Mouse (Mus musculus): Measurements from ENCODE around the gene Srrm1.

Srrm1 gene

DNA sequence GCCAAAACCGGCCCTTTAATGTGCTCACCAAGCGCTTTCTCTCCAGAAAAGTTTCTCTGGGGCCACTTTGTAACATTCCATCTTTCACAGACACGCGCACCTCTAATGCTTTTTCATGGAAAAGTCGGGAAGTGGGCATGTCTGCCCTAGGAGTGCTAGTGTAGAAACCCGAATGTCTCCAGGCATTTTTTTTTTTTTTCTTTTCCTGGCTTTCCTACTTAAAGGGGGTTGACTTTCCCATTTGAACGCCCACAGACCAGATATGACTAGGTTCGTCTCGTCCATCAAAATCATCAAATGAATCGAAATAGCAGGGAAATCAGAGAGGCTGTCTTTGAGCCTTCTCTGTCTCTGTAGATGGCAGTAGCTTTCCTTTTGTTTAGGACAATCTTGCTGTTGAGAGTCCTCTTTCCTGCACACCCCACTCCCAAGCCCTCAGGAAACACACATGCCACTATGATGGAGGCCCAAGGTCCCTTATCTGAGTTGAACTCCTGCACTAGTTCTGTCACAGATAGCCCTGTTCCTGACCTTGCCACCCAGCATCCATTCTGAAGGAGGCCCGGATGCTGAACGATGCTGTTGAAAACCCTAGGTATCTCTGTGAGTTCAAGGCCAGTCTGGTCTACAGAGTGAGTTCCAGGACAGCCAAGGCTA, 801 bp upstream of the Srrm1 start:
- WGBS = 14% methylated on average over 12 of the region's 12 CpGs

DNA sequence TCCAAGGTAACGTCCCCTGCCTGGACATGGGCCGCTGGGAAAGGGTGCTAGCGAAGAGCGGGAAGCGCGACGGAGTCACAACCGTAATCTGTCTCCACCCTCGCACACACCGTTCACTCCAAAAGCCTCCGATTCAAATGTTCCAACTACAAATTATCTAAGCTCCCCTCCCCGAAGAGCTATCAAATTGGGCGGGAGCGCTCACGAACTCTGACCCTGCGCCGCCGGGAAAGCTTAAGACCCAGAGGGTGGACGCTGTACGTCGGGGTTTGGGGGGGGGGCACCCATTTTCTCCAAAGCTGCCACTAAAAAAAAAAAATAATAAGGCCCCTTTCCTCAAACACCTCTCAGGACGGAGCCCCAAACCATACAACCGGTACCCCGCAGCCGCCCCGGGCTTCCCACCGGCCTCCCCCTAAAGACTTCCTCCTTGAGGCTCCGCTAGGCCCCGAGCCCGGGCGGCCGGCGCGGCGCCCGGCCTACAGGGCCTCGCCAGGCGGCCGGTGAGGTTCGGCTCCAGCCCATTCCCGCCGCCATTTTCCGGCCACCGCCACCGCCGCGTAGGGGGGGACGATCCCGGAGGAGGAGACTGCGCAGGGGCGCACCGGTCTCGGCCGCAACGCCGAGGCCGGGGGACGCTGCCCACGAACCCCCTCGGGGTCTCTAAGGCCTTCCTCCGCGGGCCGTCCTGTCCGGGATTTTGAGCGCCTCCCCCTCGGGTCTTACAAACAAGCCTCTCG, 625 bp downstream of the Srrm1 start:
- under 1% methylated on average over 67 of the region's 67 CpGs for WGBS

DNA sequence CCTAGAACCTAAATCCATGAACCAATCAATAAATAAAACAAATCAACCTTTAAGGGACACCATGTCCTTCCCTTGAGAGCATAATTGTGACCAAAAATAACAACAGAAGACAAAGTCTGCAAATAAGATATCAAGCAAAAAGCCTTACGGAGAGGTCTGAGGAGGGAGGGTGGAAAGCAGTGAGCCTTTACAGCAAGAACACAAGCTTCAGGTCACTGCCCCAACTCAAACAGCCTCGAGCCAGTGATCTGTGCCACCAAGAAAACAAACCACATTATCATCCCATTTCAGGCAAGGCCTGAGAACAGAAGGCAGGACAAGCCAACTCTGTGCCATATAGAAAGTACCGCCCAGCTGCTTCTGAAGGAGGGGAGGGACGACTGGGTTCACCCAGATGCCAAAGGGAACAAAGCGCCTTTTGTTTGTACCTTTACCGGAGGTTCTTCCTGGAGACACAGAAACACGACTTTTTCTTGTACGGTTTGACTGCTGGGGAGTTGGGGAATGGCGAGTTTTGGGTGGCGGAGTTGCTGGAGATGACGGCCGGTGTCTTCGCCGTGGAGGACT, 15.7 kb downstream of the Srrm1 start:
- WGBS = 66% methylated on average over 14 of the region's 14 CpGs

DNA sequence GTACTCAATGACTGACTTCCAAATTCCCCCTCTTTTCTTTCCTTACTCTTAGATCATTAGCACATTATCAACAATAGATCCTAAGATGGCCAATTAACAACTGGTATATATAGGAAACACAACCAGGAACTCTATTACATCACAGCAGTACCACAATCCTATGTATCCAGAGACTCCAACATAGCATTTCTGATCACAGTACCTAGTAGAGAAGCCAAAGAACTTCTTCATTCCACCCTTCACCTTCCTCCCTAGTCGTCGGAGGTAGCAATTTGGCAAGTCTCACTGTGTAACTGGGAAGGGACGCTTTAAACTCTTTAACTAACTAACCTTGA, 17.1 kb downstream of the Srrm1 start:
- WGBS = 82% methylated on average over 3 of the region's 3 CpGs

DNA sequence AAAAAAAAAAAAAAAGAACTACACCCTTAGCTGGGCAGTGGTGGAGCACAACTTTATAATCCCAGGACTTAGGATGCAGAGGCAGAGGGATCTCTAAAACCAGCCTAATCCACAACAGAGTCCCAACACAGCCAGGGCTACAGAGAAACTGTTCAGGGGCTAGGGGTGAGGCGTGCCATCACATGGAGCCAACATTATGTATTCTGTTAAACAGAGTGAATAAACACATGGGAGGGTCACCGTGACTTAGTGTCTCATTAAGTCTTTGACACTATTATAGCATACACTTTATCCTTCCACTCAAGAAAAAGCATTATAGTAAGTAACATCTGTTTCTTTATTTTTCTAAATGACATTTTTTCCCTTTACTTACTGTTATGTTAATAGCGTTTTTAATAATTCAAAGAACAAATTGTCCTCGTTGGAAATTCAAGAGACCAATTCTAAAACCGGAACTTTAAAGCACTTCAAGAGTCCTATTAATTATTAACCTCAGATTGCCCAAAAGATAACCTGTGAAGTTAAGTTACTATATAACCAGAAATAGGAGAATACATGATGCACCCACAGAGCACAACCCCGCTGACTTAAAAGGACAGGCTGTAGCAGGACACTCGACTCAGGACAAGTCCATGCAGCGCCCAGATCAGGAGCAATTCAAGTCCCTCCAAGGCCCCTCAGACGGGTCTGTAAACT, 17.6 kb downstream of the Srrm1 start:
- WGBS = 82% methylated on average over 9 of the region's 9 CpGs

DNA sequence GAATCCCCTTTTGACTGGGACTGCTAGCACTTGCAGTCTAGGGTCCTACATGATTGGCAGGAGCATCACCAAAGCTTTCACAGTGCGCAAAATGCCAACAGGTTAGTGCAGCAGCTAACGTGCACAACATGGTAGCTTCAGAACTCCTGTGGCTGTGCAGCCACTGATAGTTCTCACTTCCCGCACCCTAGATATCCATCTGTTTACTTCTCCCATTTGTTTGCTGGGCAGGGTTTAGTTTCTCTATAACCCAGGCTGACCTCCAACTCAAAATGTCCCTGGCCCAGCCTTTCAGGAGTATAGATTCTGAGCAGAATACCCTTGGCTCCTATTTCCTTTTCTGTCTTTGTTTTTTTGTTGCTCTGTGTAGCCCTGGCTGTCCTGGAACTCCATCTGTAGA, 26.7 kb downstream of the Srrm1 start:
- WGBS = 82% methylated on average over 3 of the region's 3 CpGs

DNA sequence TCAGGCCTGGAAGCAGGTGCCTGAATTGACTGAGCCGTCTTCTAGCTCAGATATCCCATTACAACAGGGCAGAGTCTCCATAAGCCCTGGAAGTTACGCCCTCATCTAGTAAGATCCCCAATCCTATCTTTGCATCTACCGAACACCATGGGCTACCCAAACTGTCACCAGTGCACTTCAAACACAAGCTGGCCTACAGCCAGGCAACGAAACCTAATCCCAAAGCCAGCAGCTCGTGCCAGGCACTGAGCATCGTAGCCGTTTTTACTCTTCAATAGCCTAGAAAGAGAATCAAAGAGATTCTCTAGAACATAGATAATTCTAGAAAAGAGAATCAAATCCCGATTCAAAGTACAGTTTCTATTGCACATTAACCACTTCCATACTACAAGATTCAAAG, 30.1 kb downstream of the Srrm1 start:
- WGBS = 65% methylated on average over 8 of the region's 8 CpGs

DNA sequence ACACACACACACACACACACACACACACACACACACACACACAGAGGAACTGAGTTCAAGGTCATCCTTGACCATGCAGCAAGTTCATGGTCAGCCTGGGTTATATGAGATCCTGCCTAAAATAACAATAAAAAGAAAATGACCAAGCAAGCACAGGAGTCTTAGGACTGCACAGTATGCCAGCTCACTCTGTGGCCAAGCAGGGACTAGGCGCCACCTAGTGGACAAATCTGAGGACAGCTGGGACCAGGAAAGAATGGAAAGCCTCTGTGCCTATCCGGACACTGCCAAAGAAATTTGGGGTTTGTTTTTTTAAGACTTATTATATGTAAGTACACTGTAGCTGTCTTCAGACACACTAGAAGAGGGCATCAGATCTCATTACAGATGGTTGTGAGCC, 35.2 kb downstream of the Srrm1 start:
- WGBS = 11% methylated on average over 2 of the region's 2 CpGs

DNA sequence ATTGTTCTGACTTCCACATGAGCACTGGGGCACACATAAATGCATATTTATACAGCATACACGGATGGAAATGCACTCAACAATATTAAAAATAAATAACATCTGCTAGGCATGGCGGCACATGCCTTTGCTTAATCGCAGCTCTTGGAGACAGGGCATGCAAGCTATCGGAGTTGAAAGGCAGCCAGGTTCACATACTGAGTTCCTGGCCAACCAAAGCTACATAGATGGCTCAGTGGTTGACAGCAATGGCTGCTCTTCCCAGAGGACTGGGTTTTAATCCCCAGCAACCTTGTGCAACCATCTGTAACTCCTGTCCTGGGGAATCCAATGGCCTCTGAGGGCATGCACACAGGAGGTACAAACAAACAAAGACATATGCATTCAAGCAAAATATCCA, 35.6 kb downstream of the Srrm1 start:
- 63% methylated on average over 4 of the region's 4 CpGs for WGBS

DNA sequence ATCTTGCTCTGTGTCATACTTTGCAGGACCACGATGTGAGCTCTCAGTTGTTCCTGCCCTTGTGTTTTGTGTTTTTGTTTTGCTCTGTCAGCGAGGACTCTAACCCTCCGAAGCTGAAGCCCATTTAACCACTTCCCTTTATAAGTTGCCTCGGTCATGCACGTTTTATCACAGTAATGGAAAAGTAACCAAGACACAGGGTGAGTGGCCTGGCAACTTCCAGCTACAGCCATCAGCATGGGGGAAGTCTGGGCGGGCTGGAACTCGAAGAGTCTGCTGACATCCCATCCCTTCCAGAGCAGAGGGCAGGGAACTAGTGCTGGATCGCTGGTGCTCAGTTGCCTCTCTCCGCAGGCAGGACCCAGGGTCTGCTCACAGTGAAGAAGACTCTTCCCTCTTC, 37.8 kb downstream of the Srrm1 start:
- 95% methylated on average over 9 of the region's 9 CpGs for whole genome bisulfite sequencing

DNA sequence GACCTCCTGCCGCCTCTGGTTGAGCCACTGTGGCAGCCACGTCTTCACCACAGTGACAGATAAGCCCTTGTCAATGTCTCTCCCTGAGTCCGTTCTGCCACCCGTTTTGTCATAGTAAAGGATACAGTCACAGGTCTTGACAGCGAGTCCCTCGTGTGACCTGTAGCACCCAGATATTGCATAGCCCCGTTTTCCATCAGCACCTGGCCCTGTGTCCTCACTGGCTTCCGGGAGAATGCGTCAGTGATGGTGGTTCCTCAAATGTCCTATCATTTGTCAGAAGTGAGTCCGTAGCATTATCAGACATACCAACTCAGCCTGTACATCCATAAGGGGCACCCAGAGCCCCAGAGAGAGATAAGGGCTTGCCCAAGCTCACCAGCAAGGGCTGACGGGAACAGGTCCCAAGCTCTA, 38.7 kb downstream of the Srrm1 start:
- 87% methylated on average over 11 of the region's 11 CpGs for WGBS

DNA sequence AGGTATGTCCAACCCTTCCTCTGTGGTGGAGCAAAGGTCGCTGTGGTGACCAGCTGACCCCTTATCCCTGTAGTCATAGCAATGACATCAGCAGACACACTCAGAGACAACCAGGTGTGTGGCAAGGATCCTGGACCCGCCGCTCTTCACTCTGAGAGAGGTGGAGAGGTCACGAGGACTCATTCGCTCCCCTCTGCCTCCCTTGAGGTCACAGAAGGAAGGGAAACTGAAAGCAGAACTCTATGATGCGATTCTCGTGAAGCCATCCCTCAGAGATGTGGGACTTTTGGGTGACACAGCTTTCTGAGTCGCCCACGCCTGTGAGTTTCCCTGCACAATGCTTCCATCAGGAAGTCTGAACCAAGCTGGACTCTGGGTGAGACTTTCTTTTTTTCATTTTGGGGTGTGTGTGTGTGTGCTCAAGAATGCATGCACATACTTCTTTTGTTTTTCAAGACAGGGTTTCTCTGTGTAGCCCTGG, 39.3 kb downstream of the Srrm1 start:
- 68% methylated on average over 9 of the region's 9 CpGs for WGBS

DNA sequence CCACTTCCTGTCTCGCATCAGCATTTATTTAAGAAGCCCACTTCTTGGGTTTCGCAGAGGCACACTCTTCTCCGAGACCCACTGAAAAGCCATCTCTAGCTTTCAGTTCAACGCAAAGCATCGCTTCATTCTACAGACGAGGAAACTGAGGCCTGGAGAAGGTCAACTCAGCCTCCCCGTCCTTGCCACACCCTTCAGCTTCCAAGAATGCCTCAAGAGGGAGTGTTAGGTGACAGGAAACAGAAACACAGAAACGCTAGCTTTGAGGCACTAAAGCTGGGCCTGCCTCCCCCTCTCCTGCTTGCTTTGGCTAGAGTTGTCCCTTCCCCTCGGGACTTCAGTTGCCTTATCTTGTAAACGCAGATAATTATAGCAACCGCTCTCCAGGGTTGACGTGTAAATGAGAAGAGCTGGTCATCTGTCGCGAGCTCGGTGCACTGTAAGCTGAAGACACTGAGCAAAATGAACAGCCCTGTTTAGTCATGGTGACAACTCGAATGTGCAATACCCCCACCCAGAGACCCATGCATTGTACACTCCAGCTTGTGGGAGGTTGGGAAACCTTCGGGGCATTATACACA, 39.9 kb downstream of the Srrm1 start:
- WGBS = 55% methylated on average over 17 of the region's 17 CpGs

DNA sequence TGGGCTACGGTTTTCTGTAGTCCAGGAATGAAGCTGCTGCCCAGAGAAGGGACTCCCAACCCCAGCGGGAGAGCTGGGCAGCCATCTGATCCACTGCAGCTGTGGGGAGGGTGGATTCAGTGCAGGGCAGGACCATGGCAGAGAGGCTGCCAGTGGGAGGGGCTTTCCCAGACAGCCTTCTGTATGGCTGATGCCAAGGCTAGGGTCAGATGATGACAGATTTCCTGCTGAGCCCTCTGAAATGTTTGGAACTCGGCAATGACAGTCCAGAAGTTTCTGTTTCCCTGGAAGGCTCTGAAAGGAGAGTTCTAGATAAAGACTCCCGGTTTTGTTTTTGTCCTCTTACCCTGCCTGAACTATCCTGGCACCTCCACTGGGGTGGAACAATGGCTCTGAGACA, 40.4 kb downstream of the Srrm1 start:
- WGBS = 47% methylated on average over 4 of the region's 4 CpGs

DNA sequence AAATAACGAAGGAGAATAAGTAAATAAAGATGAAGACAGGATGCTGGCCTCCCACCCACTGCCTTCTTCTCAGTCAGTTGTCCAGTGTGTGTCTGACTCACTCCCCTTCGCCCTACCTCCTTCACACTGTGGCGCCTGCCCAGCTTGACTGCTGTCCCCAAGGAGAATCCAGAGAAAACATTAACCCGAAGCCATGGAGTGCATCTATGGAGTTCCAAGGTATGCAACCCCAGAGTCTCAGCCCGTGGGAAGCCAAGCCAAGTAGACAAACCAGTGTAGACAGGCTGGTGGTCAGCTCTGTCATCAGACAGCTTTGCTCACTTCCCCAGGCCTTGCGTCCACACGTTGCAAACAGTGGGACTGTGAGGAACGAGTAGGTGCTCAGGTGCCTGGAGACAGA, 42.8 kb downstream of the Srrm1 start:
- 89% methylated on average over 8 of the region's 8 CpGs for WGBS

DNA sequence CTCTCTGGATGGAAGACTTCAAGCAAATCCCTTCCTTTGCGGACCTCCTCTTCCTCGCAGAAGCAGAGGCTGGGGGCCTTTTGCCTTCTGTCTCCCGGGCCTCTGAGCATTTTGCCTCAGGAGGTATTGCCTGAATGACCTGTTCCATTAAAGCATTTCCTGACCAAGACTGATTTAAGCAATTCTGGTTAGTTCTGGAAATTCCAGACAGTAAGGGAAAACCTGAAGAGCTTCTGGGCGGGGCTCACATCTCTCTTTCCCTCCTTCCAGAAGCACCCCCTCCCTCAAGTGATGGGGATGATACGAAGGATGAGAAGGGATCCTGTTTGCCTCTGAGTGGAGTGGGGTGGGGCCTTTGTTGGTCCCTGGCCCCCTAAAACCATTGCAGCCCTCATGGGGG, 43.4 kb downstream of the Srrm1 start:
- WGBS = 82% methylated on average over 5 of the region's 5 CpGs

DNA sequence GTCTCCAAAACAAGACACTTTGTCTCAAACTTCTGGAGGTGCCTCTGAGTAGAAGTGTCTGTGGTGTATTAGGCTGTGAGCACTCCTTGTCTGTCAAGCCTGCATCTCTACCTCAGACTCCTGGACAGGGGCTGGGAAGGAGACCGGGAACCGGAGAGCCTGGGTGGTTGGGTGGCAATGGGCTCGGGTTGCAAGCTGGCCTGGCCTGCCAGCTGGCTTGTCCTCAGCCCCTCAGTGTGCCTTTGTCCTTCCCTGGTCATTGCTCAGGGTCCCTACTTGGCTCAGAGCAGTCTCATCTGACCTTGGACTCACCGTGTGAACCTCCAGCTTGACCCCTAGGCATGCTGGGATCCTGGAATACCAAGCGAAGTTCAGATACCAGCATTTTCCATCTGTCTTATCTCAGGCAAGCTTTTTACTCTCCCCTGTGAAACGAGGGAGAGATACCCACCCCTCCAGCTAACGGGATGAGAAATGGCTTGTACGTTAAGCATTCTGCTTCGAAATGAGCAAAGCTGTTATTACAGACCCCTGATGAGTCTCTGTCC, 43.9 kb downstream of the Srrm1 start:
- WGBS = 76% methylated on average over 9 of the region's 9 CpGs

DNA sequence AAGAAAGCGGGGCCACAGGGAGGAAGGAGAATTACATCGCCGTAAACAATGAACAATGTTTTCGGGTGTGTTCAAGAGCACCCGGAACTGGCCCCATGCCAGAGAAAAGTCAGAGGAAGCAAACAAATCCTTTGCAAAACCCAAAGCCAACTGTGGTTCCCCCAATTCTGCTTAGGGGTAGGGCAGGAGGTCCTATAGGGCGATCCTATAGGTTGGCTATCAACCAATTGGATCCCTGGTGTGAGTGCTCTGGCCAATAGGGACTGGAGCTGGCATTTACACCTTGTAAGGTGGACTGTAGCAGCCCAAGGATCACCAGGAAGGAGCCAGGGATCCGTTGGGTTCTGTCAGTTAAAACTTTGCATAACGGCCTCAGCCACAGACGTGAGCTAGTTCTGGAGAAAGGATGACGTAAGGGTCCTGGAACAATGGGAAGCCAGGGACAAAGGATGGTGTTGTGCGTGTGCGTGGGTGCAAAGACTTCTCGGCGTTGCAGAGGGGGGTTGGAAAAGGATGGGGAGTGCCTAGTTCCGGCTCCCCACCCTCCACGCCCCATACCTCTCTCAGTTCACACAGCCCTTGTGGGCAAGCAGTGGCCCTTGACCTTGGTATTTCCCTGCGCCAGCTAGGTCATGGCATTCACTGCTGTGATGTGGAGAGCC, 46.0 kb downstream of the Srrm1 start:
- 50% methylated on average over 17 of the region's 17 CpGs for WGBS

DNA sequence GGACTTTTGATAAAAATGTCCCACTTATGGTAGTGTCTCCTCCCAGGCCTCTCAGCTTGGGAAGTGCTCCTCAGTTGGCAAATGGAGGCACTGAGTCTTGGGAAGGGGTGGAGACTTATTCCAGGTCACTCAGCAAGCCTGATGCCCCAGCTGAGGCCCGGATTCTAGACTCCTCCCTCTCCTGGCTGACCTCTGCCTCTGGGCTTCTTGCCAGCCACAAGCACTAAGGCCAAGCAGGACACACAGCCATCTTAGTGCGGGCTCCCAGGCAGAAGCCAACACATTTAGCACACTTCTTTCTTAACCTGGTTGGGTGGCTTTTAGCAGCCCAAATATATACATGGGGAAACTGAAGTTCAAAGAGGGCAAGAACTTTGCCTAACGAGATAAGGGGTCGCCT, 46.6 kb downstream of the Srrm1 start:
- WGBS = 40% methylated on average over 4 of the region's 4 CpGs

DNA sequence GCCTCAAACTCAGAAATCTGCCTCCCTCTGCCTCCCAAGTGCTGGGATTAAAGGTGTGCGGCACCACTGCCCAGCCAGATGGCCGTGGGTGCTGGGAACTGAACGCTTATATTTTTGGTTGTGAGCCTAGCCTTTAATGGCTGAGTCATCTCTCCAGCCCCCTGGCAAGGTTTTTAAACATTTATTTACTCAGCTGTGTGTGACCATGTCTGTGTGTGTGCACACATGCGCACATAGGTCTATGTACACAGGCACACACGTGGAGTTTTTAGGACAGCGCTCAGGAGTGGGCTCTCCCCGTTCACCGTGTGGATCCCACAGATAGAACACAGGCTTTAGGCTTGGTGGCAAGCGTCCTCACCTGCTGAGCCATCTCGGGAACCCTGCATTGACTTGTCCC, 50.9 kb downstream of the Srrm1 start:
- WGBS = 73% methylated on average over 10 of the region's 10 CpGs

DNA sequence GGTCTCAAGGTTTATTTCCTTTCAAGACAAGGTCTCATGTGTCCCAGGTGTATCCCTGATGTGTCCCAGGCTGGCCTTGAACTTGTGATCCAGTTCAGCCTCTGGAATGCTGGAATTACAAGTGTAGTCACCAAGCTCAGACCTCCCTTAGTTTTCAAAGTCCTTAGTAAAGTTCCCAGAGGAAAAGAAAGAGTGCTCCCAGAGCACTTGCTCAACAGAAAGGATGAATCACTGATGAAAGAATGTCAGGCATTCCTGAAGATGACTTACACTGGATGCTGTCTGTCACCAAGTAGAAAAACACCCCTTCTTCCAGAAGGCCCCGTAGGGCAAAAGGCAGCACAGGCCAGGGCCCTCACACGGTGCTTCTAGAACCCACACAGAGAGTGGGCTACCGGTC, 52.0 kb downstream of the Srrm1 start:
- WGBS = 90% methylated on average over 3 of the region's 3 CpGs

All from cerebral cortex, adult 2 months (tissue).